Mouse (Mus musculus): ENCODE results near the gene Hist1h2bk. TPM values are rescaled to one million over a fixed set of nuclear protein-coding genes. Genes with fewer than 3 reads are reported as not detected.
"Not testable (repeated sequence)": the region's sequence is repeated elsewhere in the genome, so short reads cannot be mapped to it uniquely, and the experiment has no call there.

Hist1h2bk gene
- polyA plus RNA-seq (2015; fragmentation: Nextera tagmentation; extraction: Ambion mirVana): 0.90 and 1.8 TPM in 2 replicates

DNA sequence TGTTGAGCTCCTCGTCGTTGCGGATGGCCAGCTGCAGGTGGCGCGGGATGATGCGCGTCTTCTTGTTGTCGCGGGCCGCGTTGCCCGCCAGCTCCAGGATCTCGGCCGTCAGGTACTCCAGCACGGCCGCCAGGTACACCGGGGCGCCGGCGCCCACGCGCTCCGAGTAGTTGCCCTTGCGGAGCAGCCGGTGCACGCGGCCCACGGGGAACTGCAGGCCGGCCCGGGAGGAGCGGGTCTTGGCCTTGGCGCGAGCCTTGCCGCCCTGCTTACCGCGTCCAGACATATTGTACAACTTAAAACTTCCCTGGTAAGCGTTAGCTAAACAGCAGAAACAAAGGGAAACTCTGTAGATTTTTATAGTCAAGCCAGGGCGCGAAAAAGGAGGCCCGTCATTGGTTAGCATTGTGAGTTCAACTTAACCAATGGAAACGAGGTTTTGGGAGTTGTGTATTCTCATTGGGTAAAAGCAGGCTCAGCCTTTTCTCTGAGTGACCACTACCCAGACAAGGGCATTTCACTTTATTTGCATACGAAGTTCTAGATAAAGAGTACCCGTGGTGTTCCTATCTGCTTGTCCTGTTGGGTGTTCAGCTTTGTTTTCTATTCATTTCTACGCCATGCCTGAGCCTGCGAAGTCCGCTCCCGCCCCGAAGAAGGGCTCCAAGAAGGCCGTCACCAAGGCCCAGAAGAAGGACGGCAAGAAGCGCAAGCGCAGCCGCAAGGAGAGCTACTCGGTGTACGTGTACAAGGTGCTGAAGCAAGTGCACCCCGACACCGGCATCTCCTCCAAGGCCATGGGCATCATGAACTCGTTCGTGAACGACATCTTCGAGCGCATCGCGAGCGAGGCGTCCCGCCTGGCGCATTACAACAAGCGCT is at the start of gene Hist1h2bk, which contains the start of gene Hist1h2ah:
TSS of gene Hist1h2bk (plus strand) at position 604 of the 882 bp plus-strand sequence.
TSS of gene Hist1h2ah (minus strand) at position 302 of the 882 bp plus-strand sequence.
- not testable (repeated sequence) for H3K36me3 ChIP-seq (ENCODE audit: control insufficient read depth, insufficient read depth); H3K9me3 ChIP-seq (ENCODE audit: control insufficient read depth); H3K4me1 ChIP-seq (replicated peaks; ENCODE audit: control insufficient read depth, insufficient read depth, low read length); H3K27me3 ChIP-seq (replicated peaks; ENCODE audit: control insufficient read depth, insufficient read depth, low read length)
- ATAC-seq: peak; percentile 94
- WGBS: under 1% methylated on average over 22 of the region's 69 CpGs
- Histone ChIP-seq H3K27ac (ENCODE audit: low read depth, low read length) (peak within 1 kb of the TSS; percentile 66), H3K9ac (ENCODE audit: low read depth, low read length) (peak within 1 kb of the TSS; percentile 19; the same call in 1 of the 2 replicates), H3K4me2 (replicated peaks; ENCODE audit: low read depth) (peak within 1 kb of the TSS; percentile 61), H3K4me3 (ENCODE audit: low read depth, low read length) (peak within 1 kb of the TSS; percentile 36)

DNA sequence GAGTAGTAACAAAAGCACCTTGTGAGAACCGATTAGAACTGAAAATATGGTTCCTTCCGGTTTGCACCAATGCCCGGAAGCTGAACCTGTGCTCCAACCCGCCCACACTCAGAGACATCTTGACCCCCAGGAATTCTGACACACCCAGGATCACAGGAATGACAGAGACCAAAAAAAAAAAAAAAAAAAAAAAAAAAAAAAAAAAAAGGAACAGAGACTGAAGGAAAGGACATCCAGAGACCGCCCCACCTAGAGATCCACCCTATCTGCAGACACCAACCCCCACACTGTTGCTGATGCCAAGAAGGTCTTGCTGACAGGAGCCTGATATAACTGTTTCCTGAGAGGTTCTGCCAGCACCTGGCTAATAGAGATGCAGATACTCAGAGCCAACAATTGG is 43.1 kb upstream of the Hist1h2bk start:
- H3K9ac ChIP-seq (ENCODE audit: low read depth, low read length): no peak overlapping the region
- peaks cover 36% of the 10 kb centered on the region for H3K27me3 ChIP-seq (replicated peaks; ENCODE audit: control insufficient read depth, insufficient read depth, low read length)
- H3K36me3 ChIP-seq (ENCODE audit: control insufficient read depth, insufficient read depth): no peaks in the 10 kb centered on the region
- no peak overlapping the region for H3K4me3 ChIP-seq (ENCODE audit: low read depth, low read length)
- no peak for TF ChIP-seq CTCF (IDR thresholded peaks at IDR 0.05; ENCODE audit: low read depth)
- 0 out of 2 replicates have a peak, but pooled peaks cover 5% of the 10 kb centered on the region for H3K9me3 ChIP-seq (ENCODE audit: control insufficient read depth)
- 80% methylated on average over 5 of the region's 5 CpGs for WGBS
- H3K4me1 ChIP-seq (replicated peaks; ENCODE audit: control insufficient read depth, insufficient read depth, low read length): no peaks in the 10 kb centered on the region
- H3K27ac ChIP-seq (ENCODE audit: low read depth, low read length): no peak overlapping the region
- no peak for ATAC-seq
- no peak overlapping the region for H3K4me2 ChIP-seq (replicated peaks; ENCODE audit: low read depth)

DNA sequence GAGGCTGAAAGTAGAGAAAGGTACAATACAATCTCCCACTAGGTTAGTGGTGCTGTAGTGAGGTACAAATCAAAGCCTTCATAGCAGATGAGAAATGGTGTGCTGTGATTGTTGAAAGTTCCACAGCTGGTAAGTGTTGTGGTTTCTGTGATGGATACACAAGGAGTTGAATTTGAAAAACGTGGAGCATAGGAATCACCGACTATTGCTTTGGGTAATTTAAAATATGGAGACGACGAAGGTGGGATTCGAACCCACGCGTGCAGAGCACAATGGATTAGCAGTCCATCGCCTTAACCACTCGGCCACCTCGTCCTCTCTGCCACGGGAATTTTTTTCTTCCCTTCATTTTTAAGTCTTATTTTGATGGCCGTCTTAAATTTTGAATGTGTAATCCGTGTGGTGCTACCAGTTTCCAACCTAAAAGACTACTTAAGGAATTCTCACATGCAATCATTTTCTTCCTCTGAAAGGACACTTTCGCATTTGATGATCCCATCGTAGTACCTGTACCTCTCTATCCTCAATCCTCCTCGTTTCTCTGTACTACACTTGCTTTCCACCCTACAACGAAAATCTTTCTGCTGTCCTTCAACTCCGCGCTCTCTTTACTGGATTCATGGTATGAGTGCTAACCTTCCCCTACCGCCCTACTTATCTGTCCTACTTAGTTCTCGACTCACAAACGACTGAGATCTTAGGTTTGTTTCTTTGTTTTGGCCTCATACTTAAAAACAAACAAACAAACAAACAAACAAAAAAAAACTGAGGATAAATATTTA is 41.5 kb upstream of the Hist1h2bk start:
- no peak for ATAC-seq
- peaks cover 52% of the 10 kb centered on the region for H3K27me3 ChIP-seq (replicated peaks; ENCODE audit: control insufficient read depth, insufficient read depth, low read length)
- peak overlapping the region; percentile 41; the same call in 1 of the 2 replicates for H3K4me2 ChIP-seq (replicated peaks; ENCODE audit: low read depth)
- no peaks in the 10 kb centered on the region for H3K4me1 ChIP-seq (replicated peaks; ENCODE audit: control insufficient read depth, insufficient read depth, low read length)
- H3K9ac ChIP-seq (ENCODE audit: low read depth, low read length): no peak overlapping the region
- no peak for TF ChIP-seq CTCF (IDR thresholded peaks at IDR 0.05; ENCODE audit: low read depth)
- H3K9me3 ChIP-seq (ENCODE audit: control insufficient read depth): 0 out of 2 replicates have a peak, but pooled peaks cover 5% of the 10 kb centered on the region
- no peak overlapping the region; the same call in 1 of the 2 replicates for H3K4me3 ChIP-seq (ENCODE audit: low read depth, low read length)
- WGBS: 4% methylated on average over 22 of the region's 22 CpGs
- no peak overlapping the region for H3K27ac ChIP-seq (ENCODE audit: low read depth, low read length)
- H3K36me3 ChIP-seq (ENCODE audit: control insufficient read depth, insufficient read depth): no peaks in the 10 kb centered on the region

DNA sequence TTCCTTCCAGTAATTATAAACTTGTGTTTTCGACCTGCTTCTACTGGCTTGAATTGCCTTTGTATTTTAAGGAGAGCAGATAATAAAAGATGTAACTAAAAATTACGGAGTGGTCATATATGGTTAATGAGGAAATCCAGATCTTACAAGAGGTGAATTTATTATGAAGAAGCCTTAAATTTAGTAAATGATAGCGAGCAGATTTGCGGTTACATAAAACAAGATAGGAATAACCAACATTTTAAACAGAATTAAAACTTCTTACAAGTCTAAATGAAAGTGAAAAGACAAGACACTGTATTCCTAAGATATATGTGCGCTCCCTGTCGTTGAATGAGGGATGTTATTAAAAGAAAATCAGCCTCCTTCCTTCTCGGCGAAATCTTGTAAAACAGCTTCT is 40.8 kb upstream of the Hist1h2bk start:
- no peaks in the 10 kb centered on the region for H3K36me3 ChIP-seq (ENCODE audit: control insufficient read depth, insufficient read depth)
- H3K27me3 ChIP-seq (replicated peaks; ENCODE audit: control insufficient read depth, insufficient read depth, low read length): peaks cover 57% of the 10 kb centered on the region
- H3K4me3 ChIP-seq (ENCODE audit: low read depth, low read length): peak overlapping the region; percentile 37
- peak overlapping the region; percentile 60 for H3K4me2 ChIP-seq (replicated peaks; ENCODE audit: low read depth)
- no peak for ATAC-seq
- 7% methylated on average over 8 of the region's 8 CpGs for WGBS
- H3K4me1 ChIP-seq (replicated peaks; ENCODE audit: control insufficient read depth, insufficient read depth, low read length): no peaks in the 10 kb centered on the region
- H3K9ac ChIP-seq (ENCODE audit: low read depth, low read length): no peak overlapping the region
- H3K9me3 ChIP-seq (ENCODE audit: control insufficient read depth): 0 out of 2 replicates have a peak, but pooled peaks cover 5% of the 10 kb centered on the region
- H3K27ac ChIP-seq (ENCODE audit: low read depth, low read length): no peak overlapping the region
- no peak for TF ChIP-seq CTCF (IDR thresholded peaks at IDR 0.05; ENCODE audit: low read depth)

DNA sequence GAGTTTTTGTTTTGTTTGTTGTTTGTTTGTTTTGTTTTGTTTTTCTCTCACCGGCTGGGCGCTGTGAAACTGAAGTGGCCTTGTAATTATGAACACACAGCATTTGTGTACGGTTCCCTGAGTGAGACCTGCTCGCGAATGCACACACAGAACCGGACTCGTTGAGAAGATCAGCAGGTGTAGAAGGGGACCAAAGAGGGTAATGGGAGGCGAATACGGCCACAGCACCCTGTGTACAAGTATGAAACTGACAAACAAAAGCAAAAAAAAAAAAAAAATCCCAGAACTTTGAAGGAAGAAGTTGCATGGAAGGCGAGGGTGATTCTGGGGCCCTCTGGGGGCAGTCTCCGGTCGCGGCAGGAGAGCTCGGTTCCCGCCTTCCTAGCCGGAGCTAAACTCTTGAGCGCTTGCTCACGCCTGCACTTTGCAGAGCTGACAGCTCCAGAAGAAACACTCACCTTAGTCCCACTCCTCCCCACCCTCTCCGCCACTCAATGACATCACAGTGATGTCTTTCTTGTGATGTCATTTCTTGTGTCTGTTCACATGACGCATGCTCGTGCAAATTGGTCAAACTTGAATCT is 40.2 kb upstream of the Hist1h2bk start:
- no peak overlapping the region for H3K27ac ChIP-seq (ENCODE audit: low read depth, low read length)
- H3K4me2 ChIP-seq (replicated peaks; ENCODE audit: low read depth): peak overlapping the region; percentile 60
- ATAC-seq: peak; percentile 65; the same call in 1 of the 2 replicates
- H3K27me3 ChIP-seq (replicated peaks; ENCODE audit: control insufficient read depth, insufficient read depth, low read length): peaks cover 62% of the 10 kb centered on the region
- 0 out of 2 replicates have a peak, but pooled peaks cover 5% of the 10 kb centered on the region for H3K9me3 ChIP-seq (ENCODE audit: control insufficient read depth)
- 1% methylated on average over 21 of the region's 21 CpGs for WGBS
- peak; percentile 48 for TF ChIP-seq CTCF (IDR thresholded peaks at IDR 0.05; ENCODE audit: low read depth)
- no peak overlapping the region for H3K9ac ChIP-seq (ENCODE audit: low read depth, low read length)
- H3K4me1 ChIP-seq (replicated peaks; ENCODE audit: control insufficient read depth, insufficient read depth, low read length): no peaks in the 10 kb centered on the region
- peak overlapping the region; percentile 37 for H3K4me3 ChIP-seq (ENCODE audit: low read depth, low read length)
- H3K36me3 ChIP-seq (ENCODE audit: control insufficient read depth, insufficient read depth): no peaks in the 10 kb centered on the region
